Mouse (Mus musculus) cerebellum, postnatal 14 days (tissue): ENCODE measurements around the gene Olfr1393.
"Not testable (repeated sequence)": the region's sequence is repeated elsewhere in the genome, so short reads cannot be mapped to it uniquely, and the experiment has no call there.

ENCODE experiments used
- DNase-seq, 2 experiments: peaks; one replicate each; pipeline ENCODE4 v3.0.0; 2021; ENCODE audit warnings: mixed read lengths in 2 of 2

The Olfr1393 gene

DNA sequence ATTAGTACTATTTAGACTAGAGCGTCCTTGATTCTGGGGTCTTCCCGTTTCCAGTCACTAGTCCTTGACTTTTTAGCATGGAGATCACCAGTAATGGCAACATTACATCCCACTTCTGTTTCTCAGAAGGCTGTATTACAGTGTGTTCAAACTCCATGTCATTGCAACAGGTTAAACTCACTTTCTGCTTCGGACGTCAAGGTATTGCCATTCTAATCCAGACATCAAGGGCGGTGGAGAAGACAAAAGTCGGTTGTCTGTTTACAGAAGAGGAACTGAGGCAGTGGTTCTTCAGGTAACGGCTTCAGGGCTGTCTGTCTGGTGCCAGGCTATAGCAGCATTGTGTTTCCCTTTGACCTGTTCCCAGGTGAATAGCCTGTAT, 26.7 kb upstream of the Olfr1393 start:
- no peak for DNase-seq

DNA sequence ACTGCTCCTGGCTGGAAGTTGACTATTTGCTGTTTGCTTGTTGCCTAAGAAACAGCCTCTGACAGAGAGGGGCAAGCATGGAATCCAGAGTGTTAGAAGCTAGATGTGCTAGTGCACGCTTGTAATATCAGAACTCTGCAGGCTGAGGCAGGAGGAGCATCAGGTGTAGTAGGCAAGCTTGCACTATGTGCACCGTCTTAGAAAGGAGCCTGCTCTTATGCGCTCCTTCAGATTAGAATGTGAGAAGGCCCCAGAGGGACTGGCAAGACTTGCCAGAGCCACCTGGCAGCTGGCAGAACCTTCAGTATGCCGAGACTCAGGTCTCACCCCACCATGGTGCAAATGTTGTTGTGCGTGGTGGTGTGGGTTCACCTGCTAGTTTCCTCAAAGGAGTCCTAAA, 26.1 kb upstream of the Olfr1393 start:
- DNase-seq: no peak

DNA sequence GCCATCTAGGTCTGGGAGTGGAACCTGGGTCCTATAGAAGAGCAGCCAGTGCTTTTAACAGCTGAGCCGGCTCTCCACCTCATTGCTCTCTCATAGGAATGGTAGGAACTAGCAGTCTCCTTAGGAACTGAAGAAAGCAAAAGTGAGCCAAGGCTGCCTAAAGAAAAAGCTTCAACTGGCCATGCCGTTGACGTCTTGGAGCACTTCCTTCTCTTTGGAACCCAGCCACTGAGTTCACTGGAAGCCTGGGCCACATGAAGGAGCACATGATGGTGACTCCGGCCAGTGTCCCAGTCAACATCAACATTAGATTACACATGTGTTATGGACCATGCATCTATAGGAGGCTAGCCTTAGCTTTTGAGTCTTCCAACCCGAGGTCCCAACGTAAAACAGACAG, 25.1 kb upstream of the Olfr1393 start:
- no peak for DNase-seq

DNA sequence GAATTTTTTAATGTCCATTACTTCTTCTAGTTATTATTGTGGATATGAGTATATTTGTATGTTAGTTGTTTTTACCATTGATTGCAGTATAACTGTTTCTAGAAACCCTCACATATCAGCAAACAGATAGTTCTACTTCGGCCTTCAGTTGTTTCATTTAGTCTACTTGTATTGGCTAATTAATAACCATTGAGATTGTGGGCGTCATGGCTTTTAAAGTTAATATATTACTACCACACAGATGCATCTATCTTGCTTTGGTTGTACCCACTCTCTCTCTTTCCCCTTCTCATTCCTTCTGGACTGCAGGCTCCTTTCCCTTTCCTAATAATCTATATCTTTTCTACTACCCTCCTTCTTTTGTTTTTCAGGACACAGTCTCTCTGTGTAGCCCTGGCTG, 18.8 kb upstream of the Olfr1393 start:
- DNase-seq: no peak

DNA sequence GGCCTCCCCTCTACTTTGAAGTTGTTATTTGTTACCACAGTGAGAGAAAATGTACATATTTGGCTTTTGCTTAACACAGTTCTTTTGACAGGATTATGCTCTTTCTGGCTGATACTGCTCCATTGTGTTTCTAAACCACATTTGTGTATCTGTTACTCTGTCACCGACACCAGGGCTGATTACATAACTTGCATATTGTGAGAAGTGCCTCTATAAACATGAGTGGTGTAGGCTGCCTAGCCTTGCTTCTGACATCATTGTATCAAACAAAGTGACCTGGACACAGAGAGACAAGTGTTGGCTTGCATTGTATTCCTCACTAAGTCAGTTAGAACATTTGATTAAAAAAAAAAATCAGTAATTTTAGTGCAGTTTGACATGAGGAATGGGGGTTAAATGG, 18.3 kb upstream of the Olfr1393 start:
- DNase-seq: no peak

DNA sequence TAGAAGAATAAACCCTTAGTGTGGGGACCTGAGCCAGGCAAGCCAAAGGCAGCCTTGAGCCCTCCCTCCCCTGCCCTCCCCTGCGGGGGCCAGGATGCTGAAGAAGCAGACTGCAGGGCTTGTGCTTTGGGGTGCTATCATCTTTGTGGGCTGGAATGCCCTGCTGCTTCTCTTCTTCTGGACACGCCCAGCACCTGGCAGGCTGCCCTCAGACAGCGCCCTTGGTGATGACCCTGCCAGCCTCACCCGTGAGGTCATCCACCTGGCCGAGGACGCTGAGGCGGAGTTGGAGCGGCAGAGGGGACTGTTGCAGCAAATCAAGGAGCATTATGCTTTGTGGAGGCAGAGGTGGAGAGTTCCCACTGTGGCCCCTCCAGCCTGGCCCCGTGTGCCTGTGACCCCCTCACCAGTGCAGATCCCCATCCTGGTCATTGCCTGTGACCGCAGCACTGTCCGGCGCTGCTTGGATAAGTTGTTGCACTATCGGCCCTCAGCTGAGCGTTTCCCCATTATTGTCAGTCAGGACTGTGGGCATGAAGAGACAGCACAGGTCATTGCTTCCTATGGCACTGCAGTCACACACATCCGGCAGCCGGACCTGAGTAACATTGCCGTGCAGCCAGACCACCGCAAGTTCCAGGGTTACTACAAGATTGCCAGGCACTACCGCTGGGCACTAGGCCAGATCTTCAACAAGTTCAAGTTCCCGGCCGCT, 17.3 kb upstream of the Olfr1393 start:
- peak; percentile 40 to 44 for DNase-seq

DNA sequence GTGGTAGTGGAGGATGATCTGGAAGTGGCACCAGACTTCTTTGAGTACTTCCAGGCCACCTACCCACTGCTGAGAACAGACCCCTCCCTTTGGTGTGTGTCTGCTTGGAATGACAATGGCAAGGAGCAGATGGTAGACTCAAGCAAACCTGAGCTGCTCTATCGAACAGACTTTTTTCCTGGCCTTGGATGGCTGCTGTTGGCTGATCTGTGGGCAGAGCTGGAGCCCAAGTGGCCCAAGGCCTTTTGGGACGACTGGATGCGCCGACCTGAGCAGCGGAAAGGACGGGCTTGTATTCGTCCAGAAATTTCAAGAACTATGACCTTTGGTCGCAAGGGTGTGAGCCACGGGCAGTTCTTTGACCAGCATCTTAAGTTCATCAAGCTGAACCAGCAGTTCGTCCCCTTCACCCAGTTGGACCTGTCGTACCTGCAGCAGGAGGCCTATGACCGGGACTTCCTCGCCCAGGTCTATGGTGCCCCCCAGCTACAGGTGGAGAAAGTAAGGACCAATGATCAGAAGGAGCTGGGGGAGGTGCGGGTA, 16.7 kb upstream of the Olfr1393 start:
- DNase-seq: no peak

DNA sequence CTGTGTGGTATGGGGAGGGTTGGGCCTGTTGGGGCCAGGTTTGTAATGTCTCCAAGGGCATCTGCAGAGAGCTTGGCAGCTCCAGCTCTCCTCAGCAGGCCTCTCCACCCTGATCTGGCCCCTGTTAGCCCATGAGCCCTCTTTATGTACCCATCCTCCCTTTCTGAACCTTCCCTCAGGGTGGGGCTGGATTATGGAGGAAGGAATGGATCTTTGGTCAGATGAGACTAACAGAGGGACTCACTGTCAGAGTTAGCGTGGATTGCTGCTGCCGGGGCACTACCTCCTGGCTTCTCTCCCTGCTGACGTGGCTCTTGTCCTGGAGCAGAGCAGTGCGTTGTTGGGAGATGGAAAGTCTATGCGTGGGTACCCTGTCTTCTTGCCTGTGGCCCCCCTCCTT, 15.8 kb upstream of the Olfr1393 start:
- no peak for DNase-seq

DNA sequence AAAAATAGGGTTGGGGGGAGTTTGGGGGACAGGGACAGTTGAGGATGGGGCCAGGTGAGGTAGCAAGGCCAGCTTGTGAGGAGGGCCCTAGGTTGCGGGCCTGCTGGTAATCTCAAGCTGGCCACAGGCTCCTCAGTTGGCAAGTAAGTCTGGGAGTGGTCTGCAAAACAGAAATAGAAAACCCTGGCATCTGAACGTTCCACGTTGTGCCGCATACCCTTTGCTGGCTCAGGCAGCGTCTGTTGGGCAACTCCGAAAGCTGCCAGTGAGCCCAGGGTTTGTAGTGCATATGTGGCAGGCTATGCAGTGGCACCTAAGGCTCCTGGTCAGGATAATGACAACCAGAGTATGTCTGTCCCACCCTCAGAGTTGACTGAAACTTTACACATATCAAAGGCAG, 15.0 kb upstream of the Olfr1393 start:
- DNase-seq: peak in 1 of 2 experiments; percentile 21

DNA sequence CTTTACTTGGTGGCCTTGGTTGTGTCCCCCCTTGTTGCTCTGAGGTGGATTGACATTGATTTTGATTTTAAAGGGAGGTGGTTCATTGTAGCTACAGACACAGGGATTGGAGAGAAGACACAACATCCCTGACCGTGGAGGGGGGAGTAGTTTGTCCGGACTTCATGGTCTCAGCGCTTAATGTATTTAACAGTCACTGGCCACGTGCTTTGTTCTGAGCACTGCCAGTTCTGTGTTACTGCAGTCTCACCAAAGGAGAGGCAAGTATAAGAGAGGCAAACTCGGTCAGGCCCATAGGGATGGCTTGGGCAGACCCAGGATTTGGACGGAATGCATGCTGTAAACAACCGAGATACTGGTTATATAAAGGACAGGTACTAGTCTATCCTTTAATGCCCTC, 14.0 kb upstream of the Olfr1393 start:
- no peak for DNase-seq

DNA sequence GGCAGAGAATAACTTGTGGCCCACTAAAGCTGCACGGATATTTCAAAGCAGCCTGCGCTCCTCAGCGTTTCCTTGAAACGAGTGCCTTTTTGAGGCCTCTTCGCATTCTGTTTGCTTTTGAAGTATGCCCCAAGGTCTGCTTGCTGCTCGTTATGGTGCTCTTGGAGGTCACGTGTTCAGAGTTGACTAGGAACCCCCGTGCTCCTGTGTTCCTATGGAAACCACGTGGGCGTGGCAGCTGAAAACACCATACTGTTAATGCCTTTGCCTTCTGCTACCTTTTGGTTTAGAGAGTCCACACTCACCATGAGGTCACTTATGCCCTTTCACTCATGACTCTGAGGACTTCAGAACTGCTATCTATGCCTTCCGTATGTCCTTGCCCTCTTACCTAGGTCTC, 13.5 kb upstream of the Olfr1393 start:
- DNase-seq: no peak

DNA sequence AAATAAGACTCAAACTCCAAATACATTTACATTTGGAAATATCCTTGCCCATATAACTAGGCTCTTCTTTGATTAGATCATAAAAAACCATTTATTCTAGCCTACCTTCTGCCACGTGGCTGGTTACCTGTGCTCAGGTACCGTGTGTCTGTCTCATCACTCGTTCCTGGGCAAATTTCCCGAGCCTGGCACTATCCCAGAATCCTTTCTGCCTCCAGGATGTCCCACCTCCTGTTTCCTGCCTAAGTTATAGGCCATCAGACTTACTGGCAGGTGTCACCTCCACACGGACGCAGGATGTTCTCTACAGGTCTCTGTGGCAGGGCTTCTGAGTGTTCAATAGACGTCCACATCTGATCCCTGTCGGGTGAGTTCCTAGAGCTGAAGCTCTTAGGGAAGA, 13.0 kb upstream of the Olfr1393 start:
- DNase-seq: peak; percentile 49 to 69

DNA sequence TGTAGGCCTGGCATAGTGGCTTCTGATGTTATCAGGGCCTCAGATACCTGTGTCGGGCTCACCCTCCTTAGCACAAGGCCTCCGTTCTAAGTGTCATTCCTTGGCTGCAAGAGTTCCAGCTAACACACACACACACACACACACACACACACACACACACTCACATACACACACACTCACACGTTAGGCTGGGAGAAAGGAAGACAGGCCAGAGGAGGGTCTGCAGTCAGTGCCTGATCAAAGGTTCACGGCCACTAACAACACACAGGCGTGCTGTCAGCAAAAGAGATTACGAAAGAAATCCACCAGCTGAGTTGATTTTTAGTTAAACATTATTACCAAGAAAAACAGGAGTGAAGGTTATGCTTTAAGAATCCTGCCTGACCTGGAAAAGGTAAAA, 11.4 kb upstream of the Olfr1393 start:
- no peak for DNase-seq

DNA sequence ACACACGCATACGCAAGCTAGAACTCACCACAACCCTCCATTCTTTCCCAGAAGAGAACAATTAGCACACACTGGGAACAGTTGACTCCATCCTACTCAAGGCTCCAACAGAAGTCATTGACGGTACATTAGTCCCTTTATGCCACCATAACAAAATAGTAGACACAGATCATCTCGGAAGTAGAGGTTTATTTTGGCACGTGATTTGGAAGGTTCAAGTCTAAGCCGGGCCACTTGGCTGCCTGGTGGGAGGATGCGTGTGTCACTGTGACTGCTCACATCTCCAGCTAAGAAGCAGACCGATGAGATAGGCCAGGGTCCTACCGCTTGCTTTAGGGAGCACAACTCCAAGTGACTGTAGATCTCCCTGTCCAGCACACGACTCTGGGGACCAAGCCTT, 10.8 kb upstream of the Olfr1393 start:
- no peak for DNase-seq

DNA sequence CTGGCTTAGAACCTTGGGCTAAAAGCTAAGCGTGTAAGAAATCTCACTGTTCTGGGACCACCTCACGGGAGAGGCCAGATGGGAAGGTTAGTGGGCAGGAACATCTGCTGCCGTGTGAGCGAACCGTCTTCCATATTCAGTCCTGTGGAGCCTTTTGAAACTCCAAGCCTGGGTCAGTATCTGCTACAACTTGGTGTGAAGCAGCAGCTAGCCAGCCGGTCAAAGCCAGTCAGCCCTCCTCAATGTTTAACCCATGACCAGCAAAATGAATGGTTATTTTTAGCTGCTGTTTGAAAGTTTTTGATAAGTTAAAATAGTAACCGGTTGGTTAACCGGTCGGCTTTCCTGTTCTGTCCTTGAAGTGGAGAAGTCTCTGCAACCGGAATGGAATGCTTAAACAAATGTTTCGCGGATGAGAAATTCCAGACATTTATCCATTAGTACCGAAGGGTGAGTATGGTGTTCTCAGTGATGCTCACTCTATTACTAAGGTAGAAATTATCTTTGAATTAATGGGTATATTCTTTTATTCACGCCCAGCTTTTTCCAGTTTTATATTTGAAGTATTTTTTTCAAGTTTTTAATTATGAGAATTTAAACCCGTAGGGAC, 10.0 kb upstream of the Olfr1393 start:
- no peak for DNase-seq

DNA sequence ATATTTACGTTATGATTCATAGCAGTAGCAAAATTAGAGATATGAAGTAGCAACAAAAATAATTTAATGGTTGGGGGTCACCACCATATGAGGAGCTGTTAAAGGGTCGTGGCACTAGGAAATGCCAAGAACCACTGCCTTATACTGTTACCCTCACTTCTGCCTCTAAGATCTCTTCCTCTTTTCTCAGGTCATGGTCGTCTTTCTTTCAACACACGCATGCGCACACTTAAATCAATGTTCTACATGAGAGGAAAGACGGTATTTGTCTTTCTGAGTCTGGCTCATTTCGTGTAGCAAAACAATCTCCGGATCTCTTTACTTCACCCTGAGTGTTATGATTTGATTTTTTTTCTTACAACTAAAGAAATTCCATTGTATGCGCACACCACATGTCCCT, 8.3 kb upstream of the Olfr1393 start:
- no peak for DNase-seq

DNA sequence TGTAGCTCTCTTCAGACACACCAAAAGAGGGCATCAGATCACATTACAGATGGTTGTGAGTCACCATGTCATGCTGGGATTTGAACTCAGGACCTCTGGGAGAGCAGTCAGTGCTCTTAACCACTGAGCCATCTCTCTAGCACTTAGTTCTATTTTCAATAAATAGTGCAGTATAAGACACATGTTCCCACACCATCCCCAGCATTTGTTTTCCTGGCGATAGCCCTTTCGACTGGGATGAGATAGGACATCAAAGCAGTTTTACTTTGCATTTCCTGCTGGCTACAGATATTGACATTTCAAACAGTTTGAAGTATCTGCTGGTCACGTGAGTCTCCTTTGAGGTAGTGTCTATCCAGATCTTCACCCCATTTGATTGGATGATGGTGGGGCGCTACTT, 7.7 kb upstream of the Olfr1393 start:
- no peak for DNase-seq

DNA sequence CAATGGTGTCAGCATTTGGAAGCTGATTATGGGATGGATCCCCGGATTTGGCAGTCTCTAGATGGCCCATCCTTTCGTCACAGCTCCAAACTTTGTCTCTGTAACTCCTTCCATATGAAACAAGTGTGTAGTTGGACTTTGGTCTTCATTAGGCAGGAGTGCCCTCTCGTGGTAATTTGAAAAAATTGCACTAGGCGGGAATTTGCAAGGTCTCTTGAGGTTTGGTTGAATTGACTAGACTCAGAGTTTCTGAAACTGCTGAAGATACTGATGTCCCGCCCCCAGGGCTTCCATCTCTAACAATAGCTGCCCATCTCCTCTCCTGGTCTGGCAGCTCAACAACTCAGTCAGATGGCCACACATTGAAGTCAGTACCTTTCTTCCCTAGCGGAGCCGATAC, 6.8 kb upstream of the Olfr1393 start:
- peak; percentile 48 to 64 for DNase-seq

DNA sequence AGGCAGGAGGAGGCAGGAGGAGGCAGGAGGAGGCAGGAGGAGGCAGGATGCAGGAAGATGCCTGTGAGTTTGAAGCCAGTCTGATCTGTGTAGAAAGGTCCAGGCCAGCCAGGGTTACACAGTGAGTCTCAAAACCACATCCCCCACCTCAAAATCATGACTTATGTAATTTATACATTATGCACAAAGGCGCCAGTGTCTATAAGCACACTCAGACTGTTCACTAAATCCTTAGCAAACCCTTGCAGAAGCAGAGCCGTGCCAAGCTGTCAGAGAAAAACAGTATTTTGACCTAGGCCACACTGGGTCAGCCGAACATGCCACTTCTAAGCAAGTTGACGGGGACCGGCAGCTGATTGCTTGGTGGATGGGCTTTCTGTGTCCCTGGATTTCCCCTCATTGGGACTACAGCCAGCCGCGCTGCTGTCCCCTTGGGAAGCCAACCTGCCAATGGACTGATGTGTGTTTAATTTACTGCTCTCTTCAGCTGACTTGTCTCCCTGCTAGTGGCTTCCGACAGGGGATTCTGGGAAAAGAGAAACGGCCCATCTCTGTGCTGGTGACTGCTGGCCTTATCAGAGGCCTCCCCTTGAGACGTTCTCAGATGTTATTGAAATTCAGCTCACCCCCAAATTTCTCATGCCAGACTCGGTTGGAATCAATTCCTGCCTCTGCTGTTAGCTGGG, 4.1 kb upstream of the Olfr1393 start:
- peak; percentile 19 to 23 for DNase-seq

DNA sequence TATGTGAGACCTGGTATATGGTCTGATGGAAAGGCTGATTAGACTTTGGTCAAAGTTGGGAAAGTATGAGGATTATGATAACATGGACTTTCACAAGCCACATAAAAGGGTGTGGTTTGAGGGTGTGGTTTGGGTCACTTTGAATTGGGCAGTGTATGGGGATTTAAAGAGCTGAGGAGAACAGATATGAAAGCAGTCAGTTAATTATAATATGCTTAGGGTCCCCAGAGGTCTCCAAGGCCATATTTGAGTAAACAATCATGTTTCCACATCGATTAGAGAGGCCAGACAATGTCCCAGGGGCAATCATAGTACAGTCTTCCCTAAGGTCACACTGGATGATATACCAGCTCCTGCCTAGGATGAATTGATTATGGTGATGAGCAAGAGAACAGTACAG, 6.9 kb downstream of the Olfr1393 start, which contains the start of gene Olfr1392:
Gene Olfr1392 (plus strand): TSS at position 301 of the 400 bp plus-strand sequence.
- DNase-seq: not testable (repeated sequence)

DNA sequence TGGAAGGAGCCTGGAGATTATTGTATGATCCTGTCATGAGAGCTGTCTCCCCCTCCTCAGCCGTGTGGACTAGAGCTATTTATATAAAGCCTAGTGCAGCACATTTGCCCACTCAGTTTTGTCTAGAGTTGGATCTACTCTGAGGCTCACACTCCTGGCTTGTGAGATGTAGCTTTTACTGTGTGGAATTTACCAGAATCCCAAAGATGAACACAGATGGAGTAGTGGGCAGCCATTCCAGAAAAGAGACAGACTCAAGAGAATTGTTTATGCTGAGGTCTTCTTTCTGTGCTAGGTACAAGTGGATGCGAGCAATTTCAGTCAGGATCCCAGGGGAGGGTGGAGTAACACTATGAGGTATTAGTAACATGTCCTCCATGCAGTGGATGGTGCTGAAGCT, 9.1 kb downstream of the Olfr1393 start:
- no peak for DNase-seq

DNA sequence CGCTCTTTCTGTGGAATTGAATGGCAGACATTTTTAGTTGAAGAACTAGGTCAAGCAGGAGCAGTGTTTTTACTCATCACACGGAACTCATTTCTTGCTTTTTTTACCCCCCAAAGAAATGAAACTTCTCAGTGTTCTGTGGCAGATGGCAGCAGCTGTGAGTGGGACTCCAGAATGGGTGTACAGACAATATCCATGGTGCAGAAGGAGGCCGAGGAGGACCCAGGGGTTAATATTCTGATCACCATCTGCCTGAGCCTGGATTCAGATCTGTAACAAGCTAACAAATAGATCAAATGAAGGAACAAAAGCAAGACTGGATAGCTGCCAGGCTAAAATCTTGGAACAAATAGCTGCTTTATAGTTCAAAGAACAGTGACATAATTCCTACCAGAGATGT, 14.7 kb downstream of the Olfr1393 start:
- no peak for DNase-seq

DNA sequence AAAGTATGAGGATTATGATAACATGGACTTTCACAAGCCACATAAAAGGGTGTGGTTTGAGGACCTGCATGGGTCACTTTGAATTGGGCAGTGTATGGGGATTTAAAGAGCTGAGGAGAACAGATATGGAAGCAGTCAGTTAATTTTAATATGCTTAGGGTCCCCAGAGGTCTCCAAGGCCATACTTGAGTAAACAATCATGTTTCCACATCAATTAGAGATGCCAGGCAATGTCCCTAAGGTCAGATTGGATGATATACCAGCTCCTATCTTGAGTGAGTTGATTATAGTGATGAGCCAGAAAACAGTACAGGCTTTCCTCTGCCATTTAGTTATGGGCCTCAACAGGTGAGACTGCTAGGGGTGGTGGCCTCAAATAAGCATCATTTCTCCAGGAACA, 26.3 kb downstream of the Olfr1393 start, which contains the start of gene Olfr10:
Gene Olfr10 (plus strand): TSS at position 301 of the 400 bp plus-strand sequence.
- DNase-seq: no peak

DNA sequence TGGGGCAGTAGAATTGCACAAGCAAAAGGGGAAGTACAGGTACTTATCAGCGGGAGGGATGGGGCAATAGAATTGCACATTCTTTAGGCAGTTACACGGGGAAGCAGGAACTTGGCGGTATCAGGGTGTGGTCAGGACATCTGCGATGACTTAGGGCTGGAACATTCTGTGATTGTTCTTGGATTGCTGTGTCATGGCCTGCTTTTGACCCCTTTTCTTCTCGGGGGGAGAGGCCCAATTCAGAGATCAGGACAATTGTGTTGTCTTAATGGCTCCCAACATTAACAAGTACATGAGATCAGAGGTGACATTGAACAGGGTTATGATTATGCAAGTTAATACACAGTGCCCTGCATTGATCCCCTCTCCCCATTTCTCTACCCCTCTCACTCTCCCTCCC, 30.4 kb downstream of the Olfr1393 start:
- DNase-seq: not testable (repeated sequence)
